Mouse (Mus musculus): Measurements from ENCODE around the gene L3mbtl2.

L3mbtl2 gene

GRCm38 (mm10) chr15:81708991-81709390 is 45.3 kb downstream of the L3mbtl2 start:
- DNase-seq (ENCODE audit: low spot score): no peak

DNA sequence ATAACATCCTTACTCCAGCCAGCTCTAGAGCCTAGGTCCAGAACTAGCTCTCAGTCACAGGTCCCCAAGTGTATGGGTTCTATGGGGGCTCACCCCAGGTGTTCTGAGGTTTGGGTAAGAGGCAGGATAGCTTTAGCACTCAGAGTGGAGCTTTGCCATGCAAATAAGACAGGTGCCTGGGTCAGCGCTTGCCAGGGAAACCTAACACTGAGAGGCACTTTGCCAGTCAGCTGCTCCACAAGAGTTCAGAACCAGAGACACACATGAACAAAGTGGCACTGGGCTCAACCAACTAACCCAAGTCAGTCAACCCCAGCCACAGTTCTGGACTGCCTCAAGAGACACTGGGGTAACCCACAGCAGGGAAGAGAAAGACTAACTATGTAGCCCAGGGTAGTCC is 46.0 kb downstream of the L3mbtl2 start:
- DNase-seq (ENCODE audit: low spot score): no peak

DNA sequence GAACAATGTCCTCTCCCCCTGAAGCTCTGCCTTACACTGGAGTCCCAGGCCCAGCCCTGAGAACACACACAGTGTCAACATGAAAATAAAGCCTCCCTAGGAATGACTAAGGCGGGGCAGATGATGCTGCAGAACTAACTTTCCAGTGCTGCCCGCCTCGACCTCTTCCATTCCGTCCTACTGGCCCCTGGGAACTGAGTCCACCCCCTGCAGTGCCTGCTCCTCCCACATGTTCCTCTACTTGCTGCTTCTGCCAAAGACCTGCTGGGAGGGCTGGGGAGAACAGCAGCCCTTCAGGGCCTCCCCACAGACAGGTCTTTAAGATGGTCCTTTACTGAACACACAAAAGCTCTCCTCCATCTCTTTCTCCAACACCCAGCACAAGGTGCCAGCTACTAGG is 47.1 kb downstream of the L3mbtl2 start:
- no peak for DNase-seq (ENCODE audit: low spot score)

DNA sequence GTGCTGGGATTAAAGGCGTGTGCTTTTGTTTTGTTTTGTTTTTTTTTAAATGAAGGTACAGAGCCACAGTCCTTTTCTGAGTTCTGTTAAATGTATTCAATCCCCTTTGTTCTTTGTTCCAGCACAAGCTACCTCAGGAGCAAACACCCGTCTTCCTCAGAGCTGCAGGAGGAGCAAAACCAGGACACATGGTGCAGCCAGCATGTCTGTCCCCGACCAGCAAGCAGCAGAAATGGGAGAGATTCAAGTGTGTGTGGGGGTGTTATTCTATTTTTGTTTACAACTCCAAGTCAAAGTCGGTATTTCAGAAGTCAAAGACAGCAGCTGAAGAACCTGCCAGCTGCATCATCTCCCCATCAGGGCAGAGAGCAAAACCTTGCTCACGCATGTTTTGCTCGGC is 50.1 kb downstream of the L3mbtl2 start:
- no peak for DNase-seq (ENCODE audit: low spot score)

DNA sequence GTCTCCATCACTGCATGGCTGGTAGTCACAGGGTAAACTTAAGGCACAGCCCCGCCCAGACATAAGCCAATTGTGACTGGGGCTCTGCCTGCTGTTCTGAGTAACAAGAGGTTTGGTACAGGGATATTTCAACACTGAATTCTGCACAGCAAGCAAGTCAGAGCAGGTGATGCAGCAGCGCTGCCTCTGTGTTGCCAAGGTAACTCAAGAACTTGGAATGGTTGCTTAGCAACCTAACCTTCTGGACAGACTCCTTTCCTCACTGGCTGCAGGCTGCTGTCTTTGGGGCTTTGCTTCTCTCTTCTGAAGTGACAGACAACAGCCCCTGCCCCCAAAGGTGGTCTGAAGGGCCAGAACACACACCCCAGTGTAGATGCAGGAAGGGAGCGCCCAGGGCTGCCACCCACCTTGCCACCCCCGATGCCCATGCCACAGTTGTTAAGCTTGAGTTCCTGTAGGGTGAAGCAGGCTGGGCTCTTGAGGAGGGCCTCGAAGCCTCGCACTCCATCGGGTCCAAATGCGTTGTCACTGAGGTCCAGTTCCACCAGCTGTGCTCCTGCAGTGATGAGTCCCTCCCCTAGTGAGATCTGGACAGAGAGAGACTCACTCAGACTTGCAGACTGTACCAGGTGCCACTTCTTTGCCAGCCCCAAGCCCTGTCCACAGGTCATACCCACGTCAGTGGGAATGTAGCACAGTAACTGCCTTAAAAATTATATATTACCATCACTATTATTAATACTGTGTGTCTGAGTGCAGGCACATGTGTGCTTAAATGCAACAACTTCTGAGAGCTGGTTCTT is 54.8 kb downstream of the L3mbtl2 start:
- no peak for DNase-seq (ENCODE audit: low spot score)

DNA sequence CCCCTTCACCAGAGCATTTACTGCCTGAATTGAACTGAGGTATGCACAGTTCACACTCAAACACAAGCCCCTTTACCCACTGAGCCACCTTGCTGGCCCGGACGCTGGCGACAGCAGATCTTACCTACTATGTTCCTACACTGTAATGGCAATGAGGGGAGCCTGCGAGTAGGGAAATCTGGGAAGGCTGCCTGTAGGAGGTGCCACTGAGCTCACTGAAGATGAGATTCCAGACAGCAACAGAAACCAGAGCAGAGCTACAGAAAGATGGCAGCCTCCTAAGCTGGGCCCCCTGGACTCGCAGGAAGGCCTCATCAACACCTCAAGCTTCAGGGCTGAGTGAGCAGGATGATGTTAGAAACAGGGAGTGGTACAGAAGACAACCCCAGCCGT is 55.4 kb downstream of the L3mbtl2 start:
- DNase-seq (ENCODE audit: low spot score): no peak

DNA sequence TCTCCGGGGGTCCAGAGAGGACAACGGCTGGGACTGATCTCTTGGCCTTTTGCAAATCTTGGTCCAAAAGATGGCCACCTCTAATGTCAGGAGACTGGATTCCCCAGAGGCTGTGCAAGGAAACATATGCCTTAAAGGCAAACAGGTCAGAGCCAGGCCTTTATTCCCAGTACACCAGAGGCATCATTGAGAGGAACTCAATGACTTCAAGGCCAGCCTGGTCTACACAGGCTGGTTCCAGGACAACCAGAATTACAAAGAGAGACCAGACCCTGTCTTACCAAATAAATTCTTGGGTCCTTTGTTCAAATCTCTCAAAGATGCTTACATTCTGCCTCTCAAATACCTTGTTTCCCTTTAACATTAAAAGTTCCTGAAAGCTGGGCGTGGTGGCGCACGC is 58.7 kb downstream of the L3mbtl2 start:
- no peak for DNase-seq (ENCODE audit: low spot score)

DNA sequence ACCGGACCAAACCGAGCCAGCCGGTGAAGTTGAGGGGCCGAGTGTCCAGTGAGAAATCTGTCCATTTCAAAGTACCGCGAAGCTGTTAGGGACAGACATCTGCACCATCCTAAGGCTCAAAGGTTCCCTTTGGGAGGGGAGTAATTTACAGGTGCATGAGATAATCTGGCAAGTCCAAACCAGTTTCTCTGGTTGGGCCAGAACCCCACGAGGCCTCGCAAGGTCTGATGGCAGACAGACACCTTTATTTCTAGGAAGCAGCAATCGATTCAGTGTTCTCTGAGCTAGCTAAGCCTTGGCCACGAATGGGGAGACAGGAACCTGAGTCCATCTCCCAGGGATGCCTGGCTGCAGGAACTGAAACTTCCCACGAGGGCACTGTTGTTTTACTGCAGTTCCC is 60.0 kb downstream of the L3mbtl2 start:
- DNase-seq (ENCODE audit: low spot score): no peak

DNA sequence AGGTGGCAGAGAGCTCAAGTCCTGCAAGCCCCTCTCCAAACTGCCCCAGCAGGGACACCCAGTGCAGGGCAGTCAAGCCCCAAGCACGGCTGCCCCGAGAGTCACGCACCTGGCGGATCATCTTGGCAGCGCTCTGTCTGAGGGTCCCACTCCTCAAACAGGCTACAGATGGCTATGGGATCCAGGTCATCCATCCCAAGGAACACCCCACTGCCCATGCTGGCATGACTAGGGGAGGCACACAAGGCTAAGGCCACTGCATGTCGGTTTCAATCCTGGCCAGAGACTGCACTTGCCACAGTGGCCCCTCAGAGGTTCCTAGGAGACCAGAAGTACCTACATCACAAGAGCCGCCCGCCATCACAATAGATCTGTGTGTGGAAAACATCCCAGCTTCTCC is 62.3 kb downstream of the L3mbtl2 start:
- DNase-seq (ENCODE audit: low spot score): no peak

DNA sequence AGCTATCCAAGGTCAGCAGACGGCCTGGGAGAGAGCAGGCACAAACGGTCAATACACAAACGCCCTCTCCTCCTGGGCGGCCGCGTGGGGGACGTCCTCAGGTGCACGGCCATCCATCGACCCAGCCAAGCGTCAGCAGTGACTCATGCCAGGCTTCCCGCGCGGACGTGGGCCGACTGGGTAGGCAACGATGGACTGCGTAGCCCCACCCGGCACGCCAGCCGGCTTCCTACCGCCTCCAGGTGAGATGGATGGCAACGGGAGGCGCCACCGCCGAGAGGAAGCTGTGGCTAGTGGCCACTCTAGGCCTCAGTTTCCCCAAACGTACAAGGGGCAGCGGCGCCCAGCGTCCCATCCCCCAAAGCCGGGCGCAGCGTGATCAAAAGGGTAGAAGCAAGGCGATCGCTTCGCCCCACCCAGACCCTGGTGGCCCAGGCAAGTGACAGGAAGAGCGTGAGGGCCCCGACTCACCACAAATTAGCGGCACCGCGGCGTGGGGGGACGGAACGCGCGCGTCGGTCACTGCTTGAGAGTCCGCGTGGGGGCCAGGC is 65.6 kb downstream of the L3mbtl2 start:
- DNase-seq (ENCODE audit: low spot score): no peak

DNA sequence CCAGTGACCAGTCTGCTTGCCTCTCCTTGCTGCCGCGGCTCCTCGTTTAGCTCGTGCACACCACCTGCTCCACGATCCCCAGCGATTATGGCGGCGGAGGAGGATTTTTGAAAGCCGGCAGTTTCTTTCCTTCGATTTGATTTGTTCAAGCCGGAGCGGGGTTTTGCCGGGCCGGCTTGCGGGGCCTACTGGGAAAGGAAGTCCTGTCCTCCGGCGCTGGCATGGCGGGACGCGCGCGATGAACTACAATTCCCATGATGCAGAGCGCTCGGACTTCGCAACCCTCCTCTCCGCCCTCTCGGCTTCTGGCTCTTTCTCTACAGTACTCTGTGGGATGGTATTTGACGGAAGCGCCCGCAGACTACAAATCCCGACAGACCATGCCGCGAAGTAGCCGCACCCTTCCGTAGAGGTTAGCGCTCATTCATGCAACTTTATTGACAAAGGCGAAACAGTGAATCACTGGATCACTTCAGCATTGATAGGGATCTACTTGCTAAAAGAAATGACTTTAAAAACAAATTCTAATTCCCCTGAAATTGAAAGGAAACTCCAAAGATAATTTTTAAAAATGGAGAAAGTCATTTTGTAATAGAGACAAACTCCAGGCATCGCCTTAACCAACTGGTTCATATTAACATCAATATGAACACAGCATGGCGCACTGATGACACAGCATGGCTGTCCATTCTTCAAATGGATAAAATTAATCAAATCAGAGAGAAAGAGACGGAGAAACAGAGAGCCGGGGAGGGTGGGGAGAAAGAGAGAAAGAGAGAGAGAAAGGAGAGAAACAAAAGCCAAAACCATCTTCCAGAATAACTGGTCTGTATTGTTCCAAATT is 66.3 kb downstream of the L3mbtl2 start:
- DNase-seq (ENCODE audit: low spot score): peak; percentile 84

- DNase-seq (ENCODE audit: low spot score): no peak
Observed at GRCm38 (mm10) chr15:81735075-81735474, 71.4 kb downstream of the L3mbtl2 start.
